Mouse (Mus musculus) C2C12 (cell line): ENCODE measurements around the gene Mylk3.

Experiments used
- CEBPB ChIP-seq: IDR thresholded peaks from one replicate; pipeline ENCODE4 v1.6.1; 2011; ENCODE audit warnings: low read depth, mild to moderate bottlenecking, control low read depth, moderate library complexity
- CTCF ChIP-seq: IDR thresholded peaks from one replicate; pipeline ENCODE4 v1.5.1; 2011; ENCODE audit not compliant: control insufficient read depth, insufficient read depth, insufficient read length
- FOSL1 ChIP-seq: IDR thresholded peaks from one replicate; pipeline ENCODE4 v1.8.0; 2011; ENCODE audit warnings: mild to moderate bottlenecking, low read length; ENCODE audit not compliant: poor library complexity, insufficient read depth, severe bottlenecking
- MAX ChIP-seq: IDR thresholded peaks from one replicate; pipeline ENCODE4 v1.6.1; 2011; ENCODE audit warnings: mild to moderate bottlenecking, control low read depth
- MYOD1 ChIP-seq: IDR thresholded peaks from one replicate; pipeline ENCODE4 v1.6.1; 2011; ENCODE audit warnings: low read depth; ENCODE audit not compliant: control insufficient read depth, insufficient read length
- MYOG ChIP-seq: IDR thresholded peaks from one replicate; pipeline ENCODE4 v1.6.1; 2011; ENCODE audit not compliant: control insufficient read depth, insufficient read length; ENCODE audit errors: extremely low read depth
- USF1 ChIP-seq: IDR thresholded peaks from one replicate; pipeline ENCODE4 v1.6.1; 2011; ENCODE audit warnings: low read depth, mild to moderate bottlenecking, control low read depth, moderate library complexity

GRCm38 (mm10) chr8:85321981-85322380 is 64.2 kb downstream of the Mylk3 start:
- TF ChIP-seq CTCF, result no peak
- no peak for TF ChIP-seq USF1
- TF ChIP-seq FOSL1, result no peak
- no peak for TF ChIP-seq MAX
- no peak for TF ChIP-seq MYOG
- no peak for TF ChIP-seq CEBPB
- TF ChIP-seq MYOD1, result no peak
